Mouse (Mus musculus) urinary bladder, postnatal 4 days (tissue): ENCODE measurements around the gene Olfr558.

Experiments used
- DNase-seq, 2 experiments: peaks; one replicate each; pipeline ENCODE4 v3.0.0; 2021 to 2022; ENCODE audit warnings: low spot score in 2 of 2

Olfr558 gene

GRCm38 (mm10) chr7:102701915-102702314 is at the start of gene Olfr558:
Gene Olfr558, plus strand, starts transcription at chr7:102702215.
- DNase-seq: no peak

DNA sequence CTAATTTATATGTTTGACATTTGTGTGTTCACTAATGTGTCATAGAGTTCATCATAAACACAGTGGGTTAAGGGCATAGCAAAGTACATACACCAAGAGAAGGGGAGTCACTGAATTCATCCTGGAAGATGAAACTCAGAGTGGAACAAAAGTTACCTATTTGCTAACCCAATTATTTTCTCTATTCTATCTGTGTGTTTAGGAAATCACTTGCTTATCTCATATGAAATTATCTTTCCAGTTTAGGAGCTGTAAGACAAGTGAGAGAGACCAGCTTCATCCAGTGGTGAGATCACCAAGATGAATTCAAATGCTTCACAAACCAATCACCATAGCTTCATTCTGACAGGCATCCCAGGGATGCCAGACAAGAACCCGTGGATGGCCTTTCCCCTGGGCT is 43.5 kb upstream of the Olfr558 start, which contains the start of gene Olfr555:
Gene Olfr555 (plus strand): TSS at position 301 of the 400 bp plus-strand sequence.
- DNase-seq: no peak

GRCm38 (mm10) chr7:102664599-102664998 is 37.4 kb upstream of the Olfr558 start, which contains the start of gene Olfr556:
Gene Olfr556, plus strand, starts transcription at chr7:102664899.
- DNase-seq: no peak

GRCm38 (mm10) chr7:102665378-102665777 is 36.6 kb upstream of the Olfr558 start:
- no peak for DNase-seq

DNA sequence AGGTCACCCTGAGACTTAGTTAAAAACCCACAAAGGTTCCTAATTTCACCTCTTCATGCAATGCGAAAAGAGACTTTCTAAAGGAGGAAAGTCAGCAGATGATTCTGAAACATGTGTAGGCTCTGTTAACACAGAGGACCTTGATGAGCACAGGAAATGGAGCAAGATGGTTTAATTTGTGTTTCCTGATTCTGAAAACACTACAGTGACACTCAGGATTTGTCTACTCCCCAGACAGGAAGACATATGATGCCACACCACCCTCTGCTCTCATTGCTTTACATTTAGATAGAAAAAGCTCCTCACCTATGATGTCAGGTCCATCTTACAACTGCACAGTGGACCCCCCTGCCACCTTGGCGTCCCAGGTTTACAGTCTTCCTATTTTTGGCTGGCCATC is 25.8 kb upstream of the Olfr558 start:
- no peak for DNase-seq

- DNase-seq: no peak
Measured at GRCm38 (mm10) chr7:102681916-102682315, 20.1 kb upstream of the Olfr558 start.

DNA sequence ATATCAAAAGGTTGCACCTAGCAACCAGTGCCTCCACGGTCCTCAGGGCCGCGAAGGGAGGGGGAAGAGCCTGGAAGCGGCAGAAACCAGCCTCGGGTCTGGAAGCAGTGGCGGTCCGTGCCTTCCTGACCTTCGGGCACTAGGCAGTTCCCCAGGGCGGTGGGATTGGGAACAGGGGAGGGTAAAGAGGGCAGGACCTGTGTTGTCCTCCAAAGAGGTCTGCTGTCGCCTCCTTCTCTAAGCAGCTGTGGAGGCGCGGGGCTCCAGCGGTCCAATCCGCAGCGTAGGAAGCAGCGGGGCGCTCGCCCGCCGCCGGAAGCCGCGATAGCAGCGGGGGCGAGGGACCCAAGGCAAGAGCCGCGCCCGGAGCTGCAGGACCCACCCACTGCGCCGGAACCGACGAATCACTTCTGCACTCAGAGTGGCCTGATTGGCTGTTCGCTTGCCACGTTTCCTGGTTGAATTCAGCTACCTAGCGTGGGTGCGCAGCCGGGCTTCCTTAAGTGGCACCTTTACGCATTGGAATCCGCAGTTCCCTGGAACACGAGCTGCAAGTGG is 15.0 kb upstream of the Olfr558 start, which contains the start of gene Trim68:
Gene Trim68 (minus strand): TSS at position 384 of the 558 bp plus-strand sequence.
- DNase-seq: peak; percentile 84 to 92

- no peak for DNase-seq
Measured at GRCm38 (mm10) chr7:102695358-102696125, 6.5 kb upstream of the Olfr558 start, which contains the start of gene Olfr557. Gene Olfr557, plus strand, starts transcription at chr7:102695910.

GRCm38 (mm10) chr7:102698461-102698860 is 3.6 kb upstream of the Olfr558 start:
- DNase-seq: no peak

- DNase-seq: no peak
Measured at GRCm38 (mm10) chr7:102718970-102719369, 17.0 kb downstream of the Olfr558 start, which contains the start of gene Olfr33. Gene Olfr33, minus strand, starts transcription at chr7:102719070.

GRCm38 (mm10) chr7:102727391-102727790 is 25.4 kb downstream of the Olfr558 start, which contains the start of gene Olfr559:
Gene Olfr559, minus strand, starts transcription at chr7:102727491.
- DNase-seq: no peak

GRCm38 (mm10) chr7:102733793-102734192 is 31.8 kb downstream of the Olfr558 start:
- DNase-seq: no peak

GRCm38 (mm10) chr7:102737705-102738104 is 35.7 kb downstream of the Olfr558 start:
- no peak for DNase-seq

DNA sequence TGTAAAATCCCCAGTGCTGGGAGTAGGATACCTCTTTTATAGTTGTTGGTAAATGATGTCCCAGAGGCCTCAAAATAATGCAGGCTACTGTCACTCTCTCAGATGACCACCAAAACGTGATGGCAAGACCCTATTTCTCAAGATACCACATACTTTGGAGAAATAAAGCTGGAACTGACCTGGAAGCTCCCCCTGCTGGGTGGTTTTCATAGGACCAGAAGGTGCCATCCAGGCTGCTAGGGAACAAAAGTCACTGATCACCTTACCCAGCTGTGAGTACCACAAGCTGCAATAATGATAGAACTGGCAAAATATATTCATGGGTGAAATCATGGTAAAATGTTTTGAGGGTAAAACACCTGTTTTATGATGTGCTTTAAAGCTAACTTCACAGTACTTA is 50.1 kb downstream of the Olfr558 start:
- no peak for DNase-seq

DNA sequence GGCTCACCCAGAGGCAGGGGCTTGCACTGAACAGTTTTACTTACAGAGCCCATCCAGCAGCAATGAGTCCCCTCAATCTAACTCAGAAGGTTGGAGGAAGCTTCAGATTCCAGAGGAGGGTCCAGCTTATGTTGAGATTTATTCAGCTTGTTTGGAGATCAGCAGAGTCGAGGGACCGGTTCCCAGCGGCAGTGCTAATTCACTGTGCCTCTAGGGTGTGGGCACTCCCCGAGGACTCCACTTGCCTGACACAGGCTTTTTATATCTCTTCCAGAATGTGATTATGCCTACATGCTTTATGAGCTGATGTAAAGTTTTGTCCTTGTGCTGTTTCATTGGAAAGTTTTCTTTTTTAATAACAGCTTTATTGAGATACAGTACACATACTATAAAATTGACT is 57.3 kb downstream of the Olfr558 start, which contains the start of the genes Olfr560 and Olfr78:
Gene Olfr560 (minus strand): TSS at position 101 of the 400 bp plus-strand sequence.
Gene Olfr78 (minus strand): TSS at position 206 of the 400 bp plus-strand sequence.
- DNase-seq: no peak
